ENCODE assay signal across 9 mouse cellular contexts in the genomic region with DNA sequence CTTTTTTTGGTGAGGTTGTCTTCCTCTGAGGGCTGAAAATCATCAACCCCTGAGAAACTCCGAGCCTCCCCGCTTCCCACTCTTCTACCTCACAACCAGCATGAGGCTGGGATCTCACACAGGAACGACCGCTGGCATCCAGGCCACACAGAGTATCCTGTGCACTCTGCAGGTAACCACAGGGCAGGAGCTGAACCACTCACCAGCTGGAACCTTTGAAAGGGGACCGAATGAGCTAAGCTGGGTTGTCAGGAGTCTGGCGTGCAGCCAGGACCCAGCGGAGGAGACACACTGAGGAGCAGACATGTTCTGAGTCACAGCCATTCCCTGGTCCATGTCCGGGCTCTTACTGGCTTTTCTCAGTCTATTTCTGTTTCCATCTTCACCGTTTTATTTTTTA. TPM values are rescaled to one million over a fixed set of nuclear protein-coding genes. Genes with fewer than 3 reads are reported as not detected.
DNase-seq lines count a peak whose midpoint lies in the region; ATAC-seq and TF ChIP-seq lines count a peak whose summit lies in the region.
"Had no signal": no experiment of that assay in that cellular context is flagged by ENCODE, and none has a peak within 500 bp of the region (broad histone marks: within the 10 kb centered on the region; RNA-seq: fewer than 3 reads in every experiment).

No protein-coding gene starts in this region.

- DNase-seq in lung, adult 2 months, result no peak
- peak; percentile 76 for DNase-seq in cerebellum, adult 11 months
- peak; percentile 39 to 81 for DNase-seq in left cerebral cortex, postnatal 10 days (ENCODE audit: extremely low spot score in 1 of 2, low spot score in 2 of 2)
- no peak for DNase-seq in T-cell, adult 2 months (ENCODE audit: low spot score)
- no peak for DNase-seq in thymus, postnatal 4 days
- DNase-seq in thymus, adult 18-20 months, result no peak

- peak overlapping the region; percentile 17; the same call in 1 of the 2 replicates for H3K27ac ChIP-seq in lung, embryonic 15.5 days

- no peaks in the 10 kb centered on the region for H3K27me3 ChIP-seq in lung, embryonic 15.5 days

- H3K9me3 ChIP-seq in lung, embryonic 15.5 days, result no peaks in the 10 kb centered on the region

- no peak overlapping the region for H3K9ac ChIP-seq in lung, embryonic 15.5 days

- no peak for TF ChIP-seq CTCF in lung, adult 2 months (IDR thresholded peaks at IDR 0.05; ENCODE audit: insufficient read depth, low read length)

- no peaks in the 10 kb centered on the region for H3K36me3 ChIP-seq in lung, embryonic 15.5 days

- H3K4me1 ChIP-seq in lung, embryonic 15.5 days, result 0 out of 2 replicates have a peak, but pooled peaks cover 8% of the 10 kb centered on the region
- no peaks in the 10 kb centered on the region for H3K4me1 ChIP-seq in lung, adult 2 months (ENCODE audit: control insufficient read depth, insufficient read depth, low read length)

- ATAC-seq in lung, embryonic 15.5 days (ENCODE audit: borderline replicate concordance, extremely low read depth, low FRiP score, low TSS enrichment), result no peak
- peak; percentile 71 for ATAC-seq in frontal cortex, adult (ENCODE audit: low TSS enrichment)

- H3K4me2 ChIP-seq in lung, embryonic 15.5 days, result no peak overlapping the region

- WGBS in lung, embryonic 15.5 days, result 46% methylated on average over 9 of the region's 9 CpGs
- WGBS in lung, adult 2 months, result 63% methylated on average over 9 of the region's 9 CpGs

- intact Hi-C loops in left cerebral cortex, postnatal 10 days (cut with DNase I), result no loop called here

- H3K4me3 ChIP-seq in lung, embryonic 15.5 days, result no peak overlapping the region
- H3K4me3 ChIP-seq in lung, adult 2 months (replicated peaks; ENCODE audit: extremely low read depth, low read depth, low read length), result no peak overlapping the region
- H3K4me3 ChIP-seq: myocyte had no signal

- TF ChIP-seq POLR2A in lung, adult 2 months (IDR thresholded peaks at IDR 0.05; ENCODE audit: borderline replicate concordance, extremely low read depth, low read depth, low read length), result no peak

RNA-seq across cellular contexts. Expression of a gene that starts 38.9 kb away (rescaled TPM):
- 1.6 and 2.5 TPM in 2 replicates for polyA plus RNA-seq in lung, embryonic 15.5 days (2015; fragmentation: Nextera tagmentation; extraction: Ambion mirVana)
- polyA plus RNA-seq in lung, adult 2 months (2012; rRNA removed), result 0.25 and 1.0 TPM in 2 replicates
- 100 to 1,000 TPM; 187 to 195 TPM for total RNA-seq in left cerebral cortex, postnatal 10 days (2021)
- polyA plus RNA-seq: myocyte had no signal

Comparison
In these comparisons a context has a peak if more than half of its experiments do, and no peak if none do; other contexts are left out.
1. DNase-seq: peak in cerebellum, adult 11 months (single experiment) and left cerebral cortex, postnatal 10 days (2 of 2); none in lung, adult 2 months (single experiment), T-cell, adult 2 months (single experiment), thymus, postnatal 4 days (single experiment) and thymus, adult 18-20 months (0 of 2).